Mouse (Mus musculus) forebrain, embryonic 10.5 days (tissue): ENCODE data around the gene Zfp709. TPM values are rescaled to one million over a fixed set of nuclear protein-coding genes. Genes with fewer than 3 reads are reported as not detected.
"Not testable (repeated sequence)": the region's sequence is repeated elsewhere in the genome, so short reads cannot be mapped to it uniquely, and the experiment has no call there.

Experiments used
- DNase-seq: peaks from one replicate; pipeline ENCODE4 v3.0.0-alpha.2; 2017; ENCODE audit warnings: low spot score; ENCODE audit errors: extremely low spot score
- H3K27ac ChIP-seq: fragments of 300-500 bp; sonication (generic); 2 replicates; pipeline ENCODE4 v1.5.1; 2016; ENCODE audit warnings: mild to moderate bottlenecking
- H3K27me3 ChIP-seq: fragments of 300-500 bp; sonication (generic); 2 replicates; pipeline ENCODE4 v1.6.1; 2016; ENCODE audit warnings: mild to moderate bottlenecking; ENCODE audit not compliant: poor library complexity, severe bottlenecking
- H3K36me3 ChIP-seq: fragments of 300-500 bp; sonication (generic); replicated peaks from 2 replicates; pipeline ENCODE4 v1.6.1; 2016; ENCODE audit warnings: mild to moderate bottlenecking, moderate library complexity
- H3K4me1 ChIP-seq: fragments of 300-500 bp; sonication (generic); 2 replicates; pipeline ENCODE4 v1.6.1; 2016
- H3K4me3 ChIP-seq: fragments of 300-500 bp; sonication (generic); 2 replicates; pipeline ENCODE4 v1.5.1; 2016; ENCODE audit warnings: mild to moderate bottlenecking, moderate library complexity
- H3K9me3 ChIP-seq: fragments of 300-500 bp; sonication (generic); 2 replicates; pipeline ENCODE4 v1.6.1; 2016; ENCODE audit warnings: mild to moderate bottlenecking, moderate library complexity
- WGBS: fragments of 180-500 bp; shearing (Covaris S2); methylation state at CpG from one replicate; pipeline ENCODE4 v1.1.7; 2016; 5-methylcytosine and 5-hydroxymethylcytosine counted together
- polyA plus RNA-seq: library from polyadenylated mRNA; unstranded; fragments of >200 nt; fragmentation: Nextera tagmentation; extraction: Ambion mirVana; gene quantifications from 2 replicates; pipeline ENCODE4 v1.2.1, GENCODE M21; 2016

Gene Zfp709
- 4.0 and 4.2 TPM in 2 replicates for polyA plus RNA-seq

- Histone ChIP-seq H3K36me3 (peaks cover 22% of the 10 kb centered on the region), H3K4me3 (peak within 1 kb of the TSS; percentile 83), H3K27ac (peak within 1 kb of the TSS; percentile 90), H3K9me3 (peaks cover 24% of the 10 kb centered on the region), H3K4me1 (peaks cover 14% of the 10 kb centered on the region), H3K27me3 (peaks cover 17% of the 10 kb centered on the region; the same call in 1 of the 2 replicates)
- peak; percentile 61 for DNase-seq
- 7% methylated on average over 45 of the region's 45 CpGs for WGBS
Measured at GRCm38 (mm10) chr8:71881618-71882274, at the start of gene Zfp709. TSS of gene Zfp709 (plus strand) at chr8:71882019.

DNA sequence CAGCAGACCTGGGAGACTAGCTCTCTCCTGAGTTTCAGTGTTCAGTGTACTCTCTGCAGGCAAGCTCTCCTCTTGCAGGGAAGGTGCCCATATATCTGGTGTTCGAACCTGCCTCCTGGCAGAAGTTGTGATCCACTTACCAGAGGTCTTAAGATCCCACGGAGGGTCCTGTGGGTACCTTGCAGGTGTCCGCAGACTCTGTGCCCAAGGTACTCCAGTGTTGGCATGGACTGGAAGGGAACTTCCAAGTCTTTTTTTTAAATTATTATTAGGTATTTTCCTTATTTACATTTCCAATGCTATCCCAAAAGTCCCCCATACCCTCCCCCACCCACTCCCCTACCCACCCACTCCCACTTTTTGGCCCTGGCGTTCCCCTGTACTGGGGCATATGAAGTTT is 43.6 kb upstream of the Zfp709 start:
- H3K9me3 ChIP-seq, H3K27me3 ChIP-seq, H3K4me1 ChIP-seq, H3K36me3 ChIP-seq, H3K27ac ChIP-seq, DNase-seq, H3K4me3 ChIP-seq: not testable (repeated sequence)
- 79% methylated on average over 4 of the region's 4 CpGs for WGBS

DNA sequence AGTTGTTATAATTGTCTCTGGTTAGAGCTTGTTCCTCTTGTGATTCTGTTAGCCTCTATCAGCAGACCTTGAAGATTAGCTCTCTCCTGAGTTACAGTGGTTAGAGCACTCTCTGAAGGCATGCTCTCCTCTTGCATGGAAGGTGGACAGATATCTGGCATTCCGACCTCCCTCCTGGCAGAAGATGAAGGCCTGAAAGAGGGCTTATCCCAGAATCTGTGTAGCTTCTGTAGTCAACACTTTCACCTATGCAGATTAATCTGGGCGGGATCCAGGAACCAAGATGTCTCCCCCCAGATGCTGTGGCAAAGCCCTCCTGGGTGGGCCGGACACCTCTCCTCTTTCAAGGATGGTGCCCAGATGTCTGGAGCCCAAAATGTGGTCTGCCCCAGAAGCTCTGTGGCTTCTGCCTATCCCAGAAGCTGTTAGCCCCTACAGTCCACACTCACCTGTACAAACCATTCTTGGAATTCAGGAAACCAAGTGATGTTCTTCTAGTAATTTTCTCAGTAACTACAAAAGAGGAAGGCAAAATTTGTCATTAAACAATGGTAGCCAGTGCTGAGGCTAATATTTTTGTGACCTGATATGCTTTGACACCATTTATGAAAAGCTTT is 40.5 kb upstream of the Zfp709 start:
- H3K4me3 ChIP-seq, H3K27ac ChIP-seq, H3K27me3 ChIP-seq, DNase-seq, H3K9me3 ChIP-seq, H3K4me1 ChIP-seq, H3K36me3 ChIP-seq: not testable (repeated sequence)
- 87% methylated on average over 3 of the region's 3 CpGs for WGBS

DNA sequence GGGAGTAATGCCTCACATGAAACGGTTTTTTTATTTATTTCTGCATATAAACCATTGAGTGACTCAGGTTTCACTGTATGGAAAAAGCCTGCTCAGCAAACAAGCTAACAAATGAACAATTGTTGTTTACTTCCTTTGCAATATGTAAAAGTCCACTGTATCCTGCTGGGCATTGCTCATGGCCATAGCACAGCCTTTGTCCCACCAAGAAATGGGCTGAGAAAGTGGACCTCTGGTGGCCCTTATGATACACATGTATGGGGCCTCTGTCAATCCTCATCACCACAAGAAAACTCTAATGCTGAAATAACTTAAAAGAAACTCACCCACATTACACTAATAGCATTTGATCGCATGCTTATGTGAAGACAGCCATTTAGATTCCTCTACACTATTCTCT is 39.3 kb upstream of the Zfp709 start:
- H3K27ac ChIP-seq, H3K4me1 ChIP-seq, DNase-seq, H3K9me3 ChIP-seq, H3K27me3 ChIP-seq, H3K4me3 ChIP-seq, H3K36me3 ChIP-seq: not testable (repeated sequence)
- 88% methylated on average over 2 of the region's 2 CpGs for WGBS

- H3K27ac ChIP-seq, H3K9me3 ChIP-seq, H3K4me1 ChIP-seq, H3K36me3 ChIP-seq, H3K4me3 ChIP-seq, H3K27me3 ChIP-seq, DNase-seq: not testable (repeated sequence)
- 79% methylated on average over 1 of the region's 1 CpGs for WGBS
Measured at GRCm38 (mm10) chr8:71844453-71844852, 37.4 kb upstream of the Zfp709 start.

DNA sequence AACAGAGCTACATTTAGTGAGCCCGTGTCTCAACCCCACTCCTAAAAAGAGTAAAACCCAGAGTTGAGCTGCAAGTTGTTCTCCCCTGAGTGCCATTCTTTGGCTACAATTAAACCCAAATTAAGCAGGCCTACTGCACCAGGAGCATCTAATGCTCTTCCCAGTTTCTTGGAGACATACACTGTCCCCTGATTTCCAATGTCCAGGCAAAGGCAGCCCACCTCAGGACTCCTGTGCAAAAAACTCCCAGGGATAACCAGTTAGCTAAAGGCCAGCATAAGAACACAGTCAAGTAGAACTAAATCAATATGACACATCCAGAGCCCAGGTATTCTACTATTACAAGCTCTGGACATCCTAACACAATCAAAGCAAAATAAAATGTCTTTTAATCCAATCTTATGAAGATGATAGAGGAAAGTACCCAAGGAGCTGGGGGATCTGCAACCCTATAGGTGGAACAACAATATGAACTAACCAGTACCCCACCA is 35.8 kb upstream of the Zfp709 start:
- not testable (repeated sequence) for H3K4me3 ChIP-seq, H3K4me1 ChIP-seq, H3K27ac ChIP-seq, DNase-seq, H3K36me3 ChIP-seq, H3K9me3 ChIP-seq, H3K27me3 ChIP-seq
- 87% methylated on average over 1 of the region's 1 CpGs for WGBS

- not testable (repeated sequence) for H3K36me3 ChIP-seq, H3K4me3 ChIP-seq, H3K4me1 ChIP-seq, H3K9me3 ChIP-seq, H3K27me3 ChIP-seq, DNase-seq, H3K27ac ChIP-seq
- WGBS = 87% methylated on average over 2 of the region's 2 CpGs
Measured at GRCm38 (mm10) chr8:71846745-71847144, 35.1 kb upstream of the Zfp709 start.

- H3K36me3 ChIP-seq, H3K4me3 ChIP-seq, H3K9me3 ChIP-seq, H3K4me1 ChIP-seq, H3K27me3 ChIP-seq, DNase-seq, H3K27ac ChIP-seq: not testable (repeated sequence)
- WGBS = 71% methylated on average over 1 of the region's 1 CpGs
Measured at GRCm38 (mm10) chr8:71851014-71851413, 30.8 kb upstream of the Zfp709 start.

DNA sequence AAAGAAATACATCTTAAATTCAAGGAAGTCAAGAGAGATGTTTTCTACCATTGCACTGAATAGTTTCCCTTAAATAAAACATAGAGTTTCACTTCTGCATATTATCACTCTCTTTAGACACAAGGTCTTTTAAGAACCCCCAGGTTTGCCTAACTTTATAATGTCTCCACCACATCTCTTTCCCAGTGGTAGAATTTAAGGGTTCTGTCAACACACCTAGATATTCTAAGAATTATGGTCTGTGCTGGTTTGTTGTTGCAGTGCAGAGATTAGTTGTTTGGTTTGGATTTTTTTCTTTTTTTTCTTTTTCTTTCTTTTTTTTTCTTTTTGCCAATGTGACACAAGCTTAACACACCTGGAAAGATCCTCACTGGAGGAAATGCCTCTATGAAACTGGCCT is 28.5 kb upstream of the Zfp709 start:
- not testable (repeated sequence) for H3K27ac ChIP-seq, DNase-seq, H3K4me1 ChIP-seq, H3K4me3 ChIP-seq, H3K27me3 ChIP-seq, H3K9me3 ChIP-seq, H3K36me3 ChIP-seq

DNA sequence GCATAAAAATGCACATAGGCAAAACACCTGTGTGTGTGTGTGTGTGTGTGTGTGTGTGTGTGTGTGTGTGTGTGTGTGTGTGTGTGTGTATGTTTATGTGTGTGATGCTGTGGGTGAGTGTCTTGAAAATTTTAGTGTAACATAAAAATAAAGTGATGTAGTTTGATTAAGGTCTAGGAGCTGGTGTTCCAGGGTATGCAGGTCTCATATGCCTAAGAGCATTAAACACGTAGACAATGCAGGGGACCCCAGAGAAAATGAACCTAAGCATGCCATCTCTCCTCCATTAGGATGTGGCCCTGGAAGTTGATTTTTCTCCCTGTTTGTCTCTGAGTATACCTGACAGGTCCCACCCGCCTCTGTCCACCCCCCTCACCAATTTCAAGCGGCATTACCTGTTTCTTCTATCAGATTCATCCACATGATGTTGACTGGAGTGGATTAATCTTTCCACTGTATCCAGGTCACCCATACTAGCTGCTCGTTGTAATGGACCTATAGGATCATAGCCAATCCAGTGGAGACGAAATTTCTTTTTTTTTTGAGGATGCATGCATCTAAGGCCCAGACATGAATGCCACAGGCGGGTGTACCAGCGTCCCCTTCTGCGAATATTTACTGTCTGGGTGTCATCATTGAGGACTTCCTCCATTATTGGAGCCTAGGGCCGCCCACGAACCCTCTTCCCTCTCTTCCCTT is 25.0 kb upstream of the Zfp709 start:
- not testable (repeated sequence) for H3K4me3 ChIP-seq, H3K36me3 ChIP-seq, H3K27ac ChIP-seq, DNase-seq, H3K27me3 ChIP-seq, H3K4me1 ChIP-seq, H3K9me3 ChIP-seq
- WGBS = 80% methylated on average over 9 of the region's 10 CpGs

GRCm38 (mm10) chr8:71857364-71857763 is 24.5 kb upstream of the Zfp709 start:
- H3K27me3 ChIP-seq, H3K4me3 ChIP-seq, H3K9me3 ChIP-seq, H3K4me1 ChIP-seq, H3K36me3 ChIP-seq, DNase-seq, H3K27ac ChIP-seq: not testable (repeated sequence)
- 82% methylated on average over 2 of the region's 2 CpGs for WGBS

DNA sequence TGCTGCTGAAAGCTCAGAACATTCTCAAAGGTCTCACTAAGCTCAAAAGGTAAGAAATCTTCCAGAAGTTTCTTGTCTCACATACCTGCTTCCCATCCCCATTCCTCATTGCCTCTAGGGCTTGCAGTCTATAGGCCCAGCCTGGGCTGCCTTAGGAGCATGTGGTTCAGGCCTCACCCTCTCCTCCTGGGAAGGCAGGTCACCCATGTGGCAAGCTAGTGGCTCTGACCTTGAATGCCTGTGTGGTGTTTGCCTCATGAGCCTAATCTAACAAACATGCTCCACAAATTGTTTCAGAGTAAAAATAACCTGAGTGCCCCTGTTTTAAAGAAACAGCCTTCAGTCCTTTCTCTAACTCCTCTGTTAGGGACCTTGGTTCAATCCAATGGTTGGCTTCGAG is 20.3 kb upstream of the Zfp709 start:
- H3K27me3 ChIP-seq, H3K27ac ChIP-seq, DNase-seq, H3K9me3 ChIP-seq, H3K4me3 ChIP-seq, H3K36me3 ChIP-seq, H3K4me1 ChIP-seq: not testable (repeated sequence)
- WGBS = 67% methylated on average over 1 of the region's 1 CpGs

GRCm38 (mm10) chr8:71862038-71862437 is 19.8 kb upstream of the Zfp709 start:
- not testable (repeated sequence) for H3K27me3 ChIP-seq, H3K36me3 ChIP-seq, H3K9me3 ChIP-seq, H3K27ac ChIP-seq, DNase-seq, H3K4me3 ChIP-seq, H3K4me1 ChIP-seq
